Mouse (Mus musculus) thymus, adult 2 months (tissue): Measurements from ENCODE around the gene Otulinl.
"Not testable (repeated sequence)": the region's sequence is repeated elsewhere in the genome, so short reads cannot be mapped to it uniquely, and the experiment has no call there.

Source experiments
- CTCF ChIP-seq: fragments of 200-500 bp; IDR thresholded peaks from 2 replicates; pipeline ENCODE4 v1.5.1; 2012; ENCODE audit warnings: mild to moderate bottlenecking, control low read depth, low read length, moderate library complexity, borderline replicate concordance; ENCODE audit not compliant: control insufficient read depth, poor library complexity, insufficient read depth; ENCODE audit errors: extremely low read depth
- POLR2A ChIP-seq: fragments of 200-500 bp; IDR thresholded peaks from 2 replicates; pipeline ENCODE4 v1.6.1; 2012; ENCODE audit warnings: mild to moderate bottlenecking, low read length, control low read depth, moderate library complexity; ENCODE audit not compliant: control insufficient read depth, poor library complexity, insufficient read depth; ENCODE audit errors: extremely low read depth

- TF ChIP-seq POLR2A, CTCF: not testable (repeated sequence)
Observed at GRCm38 (mm10) chr15:27720297-27720696, 38.9 kb upstream of the Otulinl start.
